Mouse (Mus musculus) B cell, adult (primary cell): ENCODE data around the gene Pnliprp1. TPM values are rescaled to one million over a fixed set of nuclear protein-coding genes. Genes with fewer than 3 reads are reported as not detected.

Experiments
- total RNA-seq: library from RNA; stranded (reverse); gene quantifications from 4 replicates; pipeline ENCODE4 v1.2.4, GENCODE M21; 2023; ENCODE audit not compliant: inconsistent age

Pnliprp1 gene
- total RNA-seq = 0.72 to 1.9 TPM in 2 of 4 replicates, not detected in the others

DNA sequence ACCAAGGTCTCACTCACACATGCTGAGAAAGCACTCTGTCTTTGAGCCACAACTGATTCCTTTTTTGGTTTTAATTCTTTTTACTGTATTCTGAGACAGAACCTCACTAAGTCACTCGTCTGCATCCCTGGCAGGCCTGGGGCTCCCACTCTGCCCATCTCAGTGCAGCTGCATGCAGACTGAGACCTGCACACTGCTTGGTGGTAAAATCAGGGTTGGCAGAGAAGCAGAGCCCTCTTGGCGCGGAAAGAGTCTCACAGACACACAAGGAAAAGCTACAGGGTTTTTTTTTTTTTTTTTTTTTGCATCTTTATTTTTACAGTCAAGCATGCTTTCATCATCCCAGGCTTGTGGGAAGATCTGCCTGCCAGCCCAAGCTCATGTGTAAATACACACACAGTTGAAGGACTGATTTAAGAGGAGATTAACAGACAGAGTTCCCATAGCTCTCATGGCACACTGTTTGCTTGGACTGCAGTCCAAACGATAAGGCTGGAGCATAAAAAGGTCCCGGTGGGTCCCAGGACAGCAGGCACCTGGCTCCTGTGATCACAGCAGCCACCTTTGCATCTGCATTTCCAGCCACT, at the start of gene Pnliprp1:
Gene Pnliprp1, plus strand, starts transcription at position 443 of the 587 bp plus-strand sequence.

GRCm38 (mm10) chr19:58759423-58759822, 30.7 kb downstream of the Pnliprp1 start, which contains the start of gene Pnliprp2:
Gene Pnliprp2 (plus strand): TSS chr19:58759719.

Other genes starting within 250 kb of the Pnliprp1 start
- gene Ccdc172, start 216.9 kb upstream of the Pnliprp1 start, total RNA-seq = not detected in 4 replicates
- 0.57 to 3.5 TPM (median 3.0 TPM) in 3 of 4 replicates, not detected in the other for gene Pnlip, start 76.4 kb upstream of the Pnliprp1 start, total RNA-seq
- gene Pnliprp2, start 30.8 kb downstream of the Pnliprp1 start, total RNA-seq = not detected in 4 replicates
- gene 1700019N19Rik, start 65.6 kb downstream of the Pnliprp1 start, total RNA-seq = not detected in 4 replicates
- 0.39 TPM in 1 of 4 replicates, not detected in the others for gene Eno4, start 214.5 kb downstream of the Pnliprp1 start, total RNA-seq
- gene Hspa12a, start 214.8 kb downstream of the Pnliprp1 start, total RNA-seq = 3.7 to 6.0 TPM (median 4.1 TPM) in 4 replicates